Mouse (Mus musculus) CH12.LX (cell line): Measurements from ENCODE around the gene Kcnc4. TPM values are rescaled to one million over a fixed set of nuclear protein-coding genes. Genes with fewer than 3 reads are reported as not detected.

Experiments used
- DNase-seq: peaks from one replicate; pipeline ENCODE4 v3.0.0-alpha.2; 2013; ENCODE audit errors: extremely low read depth
- H3K27ac ChIP-seq: 2 replicates; pipeline ENCODE4 v1.5.1; 2012; ENCODE audit warnings: low read depth, mild to moderate bottlenecking, control low read depth, moderate library complexity; ENCODE audit not compliant: insufficient read depth
- H3K27me3 ChIP-seq: replicated peaks from 2 replicates; pipeline ENCODE3; 2012; ENCODE audit warnings: inconsistent platforms
- H3K36me3 ChIP-seq, 2 experiments: replicated peaks in 1 of 2; 2 replicates each; pipeline versions ENCODE3 to v1.6.1; 2012; ENCODE audit warnings: inconsistent platforms in 1 of 2, low read length in 1 of 2, mild to moderate bottlenecking in 1 of 2, mixed read lengths in 1 of 2, moderate library complexity in 1 of 2; ENCODE audit not compliant: control insufficient read depth in 1 of 2, insufficient read depth in 1 of 2
- H3K4me1 ChIP-seq, 2 experiments: 2 replicates each; pipeline ENCODE4 v1.6.1; 2012; ENCODE audit warnings: inconsistent platforms in 1 of 2, moderate library complexity in 1 of 2; ENCODE audit not compliant: insufficient read depth in 2 of 2, control insufficient read depth in 1 of 2
- H3K4me2 ChIP-seq: 2 replicates; pipeline ENCODE4 v1.6.1; 2012; ENCODE audit warnings: low read depth, mild to moderate bottlenecking, control low read depth; ENCODE audit not compliant: poor library complexity, insufficient read depth, severe bottlenecking
- H3K4me3 ChIP-seq, 3 experiments: fragments of 150-350 bp in 1 of 3; sonication (generic) in 1 of 3; replicated peaks in 1 of 3; 2 replicates each; pipeline versions ENCODE3 to v1.5.1; 2011 to 2012; ENCODE audit warnings: low read depth in 2 of 3, low read length in 2 of 3, mild to moderate bottlenecking in 2 of 3, moderate library complexity in 2 of 3, control low read depth in 1 of 3, improper control_type of control experiment in 1 of 3, inconsistent platforms in 1 of 3, mixed read lengths in 1 of 3; ENCODE audit not compliant: poor library complexity in 1 of 3
- H3K79me2 ChIP-seq: replicated peaks from 2 replicates; pipeline ENCODE4 v1.6.1; 2012; ENCODE audit warnings: mild to moderate bottlenecking, moderate library complexity; ENCODE audit not compliant: control insufficient read depth, poor library complexity, insufficient read depth, severe bottlenecking; ENCODE audit errors: extremely low read depth
- H3K9ac ChIP-seq: 2 replicates; pipeline ENCODE4 v1.6.1; 2012; ENCODE audit warnings: low read depth, mild to moderate bottlenecking, control low read depth, moderate library complexity; ENCODE audit not compliant: insufficient read depth
- H3K9me3 ChIP-seq: replicated peaks from 2 replicates; pipeline ENCODE3; 2012; ENCODE audit warnings: low read length, inconsistent platforms, mixed read lengths
- BHLHE40 ChIP-seq: IDR thresholded peaks from 2 replicates; pipeline ENCODE4 v1.6.1; 2011; ENCODE audit warnings: mild to moderate bottlenecking, low read depth, low read length, improper control_type of control experiment
- CHD1 ChIP-seq: IDR thresholded peaks from 2 replicates; pipeline ENCODE4 v1.6.1; 2012; ENCODE audit warnings: low read depth, low read length, improper control_type of control experiment, inconsistent platforms
- CHD2 ChIP-seq: IDR thresholded peaks from 2 replicates; pipeline ENCODE4 v1.6.1; 2011; ENCODE audit warnings: low read length, improper control_type of control experiment
- E2F4 ChIP-seq: IDR thresholded peaks from 2 replicates; pipeline ENCODE4 v1.6.1; 2011; ENCODE audit warnings: low read depth, low read length, improper control_type of control experiment; ENCODE audit not compliant: insufficient replicate concordance
- EP300 ChIP-seq: IDR thresholded peaks from 2 replicates; pipeline ENCODE4 v1.6.1; 2011; ENCODE audit warnings: low read length, improper control_type of control experiment
- ETS1 ChIP-seq: conservative IDR thresholded peaks from 2 replicates; pipeline ENCODE4 v1.6.1; 2012; ENCODE audit warnings: low read depth, mild to moderate bottlenecking, inconsistent platforms, low read length, improper control_type of control experiment, moderate library complexity
- GABPA ChIP-seq: IDR thresholded peaks from 2 replicates; pipeline ENCODE4 v1.6.1; 2012; ENCODE audit warnings: low read depth, low read length, improper control_type of control experiment, inconsistent platforms; ENCODE audit not compliant: insufficient replicate concordance
- HCFC1 ChIP-seq: IDR thresholded peaks from 2 replicates; pipeline ENCODE4 v1.6.1; 2012; ENCODE audit warnings: low read depth, mild to moderate bottlenecking, inconsistent platforms, low read length, improper control_type of control experiment
- JUN ChIP-seq: IDR thresholded peaks from 2 replicates; pipeline ENCODE4 v1.6.1; 2011; ENCODE audit warnings: low read depth, mild to moderate bottlenecking, low read length, improper control_type of control experiment, moderate library complexity; ENCODE audit not compliant: insufficient read depth
- JUND ChIP-seq: conservative IDR thresholded peaks from 2 replicates; pipeline ENCODE4 v1.6.1; 2011; ENCODE audit warnings: low read depth, low read length, improper control_type of control experiment
- KAT2A ChIP-seq: IDR thresholded peaks from 2 replicates; pipeline ENCODE4 v1.6.1; 2012; ENCODE audit warnings: low read length, improper control_type of control experiment, inconsistent platforms; ENCODE audit not compliant: insufficient replicate concordance
- MAFK ChIP-seq: IDR thresholded peaks from 2 replicates; pipeline ENCODE4 v1.6.1; 2011; ENCODE audit warnings: low read length, improper control_type of control experiment; ENCODE audit not compliant: insufficient replicate concordance
- MAX ChIP-seq: IDR thresholded peaks from 2 replicates; pipeline ENCODE4 v1.6.1; 2011; ENCODE audit warnings: low read length, improper control_type of control experiment
- MEF2A ChIP-seq: IDR thresholded peaks from 2 replicates; pipeline ENCODE4 v1.6.1; 2014; ENCODE audit warnings: low read depth, mild to moderate bottlenecking, inconsistent platforms, low read length, improper control_type of control experiment, borderline replicate concordance
- MXI1 ChIP-seq: IDR thresholded peaks from 2 replicates; pipeline ENCODE4 v1.6.1; 2011; ENCODE audit warnings: mild to moderate bottlenecking, low read depth, low read length, improper control_type of control experiment
- MYC ChIP-seq: IDR thresholded peaks from 2 replicates; pipeline ENCODE4 v1.6.1; 2011; ENCODE audit warnings: low read depth, mild to moderate bottlenecking, improper control_type of control experiment, low read length
- NELFE ChIP-seq: IDR thresholded peaks from 2 replicates; pipeline ENCODE4 v1.6.1; 2011; ENCODE audit warnings: low read depth, low read length, improper control_type of control experiment
- NRF1 ChIP-seq: IDR thresholded peaks from 2 replicates; pipeline ENCODE4 v1.6.1; 2014; ENCODE audit warnings: low read depth, mild to moderate bottlenecking, inconsistent platforms, low read length, improper control_type of control experiment, moderate library complexity
- POLR2A ChIP-seq: IDR thresholded peaks from 2 replicates; pipeline ENCODE4 v1.6.1; 2011; ENCODE audit warnings: low read depth, mild to moderate bottlenecking, improper control_type of control experiment, low read length
- SIN3A ChIP-seq: IDR thresholded peaks from 2 replicates; pipeline ENCODE4 v1.6.1; 2012; ENCODE audit warnings: low read length, improper control_type of control experiment, inconsistent platforms
- TBP ChIP-seq: conservative IDR thresholded peaks from 2 replicates; pipeline ENCODE4 v1.6.1; 2011; ENCODE audit warnings: low read depth, low read length, improper control_type of control experiment
- TCF12 ChIP-seq: IDR thresholded peaks from 2 replicates; pipeline ENCODE4 v1.6.1; 2014; ENCODE audit warnings: low read depth, mild to moderate bottlenecking, inconsistent platforms, low read length, improper control_type of control experiment
- USF1 ChIP-seq: IDR thresholded peaks from 2 replicates; pipeline ENCODE4 v1.6.1; 2014; ENCODE audit warnings: low read depth, mild to moderate bottlenecking, inconsistent platforms, low read length, improper control_type of control experiment
- USF2 ChIP-seq: conservative IDR thresholded peaks from 2 replicates; pipeline ENCODE4 v1.6.1; 2011; ENCODE audit warnings: low read depth, low read length, improper control_type of control experiment
- ZNF384 ChIP-seq: IDR thresholded peaks from 2 replicates; pipeline ENCODE4 v1.6.1; 2012; ENCODE audit warnings: low read depth, low read length, improper control_type of control experiment, inconsistent platforms
- dilution Hi-C: fragments of 300-500 bp; cut with MboI; formaldehyde crosslinking; loops from 2 replicates; pipeline ENCODE4 v1.14.3; 2020; ENCODE audit warnings: low sequenced_read_pairs; ENCODE audit not compliant: extremely low pct_unique_long_range_greater_than_20kb, extremely low pct_ligation_motif_present
- in situ Hi-C: fragments of 300-500 bp; cut with MboI; formaldehyde crosslinking; loops from 3 replicates; pipeline ENCODE4 v1.14.3; 2019; ENCODE audit warnings: low sequenced_read_pairs, low pct_ligation_motif_present, low pct_unique_long_range_greater_than_20kb, mixed read lengths
- polyA plus RNA-seq: library from polyadenylated mRNA; unstranded; fragments of >175 nt; gene quantifications from 2 replicates; pipeline ENCODE4 v1.2.1, GENCODE M21; 2012; ENCODE audit warnings: low read depth; ENCODE audit not compliant: insufficient read length
- total RNA-seq, 2 experiments: library from RNA; depleted of rRNA; stranded (reverse); fragments of 300-350 nt in 1 of 2; fragments of >200 nt in 1 of 2; gene quantifications; 2 replicates each; pipeline ENCODE4 v1.2.3; 2012 to 2014

Kcnc4 gene
- total and polyA plus RNA-seq, 3 experiments, result not detected

DNA sequence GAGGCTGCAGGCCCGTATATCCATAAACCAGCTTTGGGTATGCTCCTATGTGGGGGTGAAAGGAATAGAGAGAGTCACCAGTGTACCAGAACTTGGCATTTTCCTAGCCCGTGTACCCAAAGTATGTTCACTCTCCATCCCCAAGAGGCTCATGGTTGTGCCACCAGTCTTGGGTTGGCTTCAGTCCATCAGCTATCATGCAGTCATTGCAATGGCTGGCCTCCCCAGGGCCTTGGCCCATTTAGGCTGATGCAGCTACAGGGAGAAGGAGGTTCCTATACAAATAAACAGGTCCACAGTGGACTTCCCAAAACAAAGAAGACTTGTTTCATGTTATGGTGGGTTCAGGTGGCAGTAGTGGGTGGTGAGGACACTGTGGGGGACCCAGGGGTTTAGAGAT is 21.7 kb downstream of the Kcnc4 start:
- no peak overlapping the region for H3K9ac ChIP-seq
- no peaks in the 10 kb centered on the region for H3K36me3 ChIP-seq
- H3K79me2 ChIP-seq, result no peaks in the 10 kb centered on the region
- no peak overlapping the region for H3K27ac ChIP-seq
- no peak for TF ChIP-seq TCF12
- no peak for TF ChIP-seq POLR2A
- TF ChIP-seq TBP, result no peak
- TF ChIP-seq BHLHE40, result no peak
- TF ChIP-seq MXI1, result no peak
- TF ChIP-seq USF1, result no peak
- no peak for TF ChIP-seq MAFK
- no peak for TF ChIP-seq JUN
- TF ChIP-seq ETS1, result no peak
- TF ChIP-seq HCFC1, result no peak
- H3K9me3 ChIP-seq, result no peaks in the 10 kb centered on the region
- peaks cover 81% of the 10 kb centered on the region for H3K27me3 ChIP-seq
- no peak overlapping the region for H3K4me2 ChIP-seq
- in situ Hi-C loops, result no loop called here
- dilution Hi-C loops, result no loop called here
- no peaks in the 10 kb centered on the region for H3K4me1 ChIP-seq
- H3K4me3 ChIP-seq, result no peak overlapping the region
- no peak for DNase-seq

DNA sequence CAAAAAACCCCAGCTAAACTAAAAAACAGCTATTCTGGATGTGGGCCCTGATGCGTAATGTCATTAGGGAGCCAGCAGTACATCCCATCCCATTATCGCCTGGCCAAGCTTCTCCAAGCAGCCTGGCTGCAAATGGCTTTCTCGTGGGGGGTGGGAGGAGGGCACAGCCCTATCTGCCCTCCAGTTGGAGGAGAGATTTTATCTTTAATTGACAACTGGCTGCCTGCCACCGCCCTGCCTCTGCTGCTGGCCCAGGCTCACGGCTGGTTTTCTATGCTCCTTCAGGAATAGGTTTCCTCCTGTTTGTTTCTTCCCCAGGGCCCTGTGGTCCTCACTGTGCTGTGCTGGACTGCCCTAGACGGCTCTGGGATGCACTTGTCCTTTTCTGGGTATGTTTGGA is 22.9 kb downstream of the Kcnc4 start:
- dilution Hi-C loops (no loop called here), in situ Hi-C loops (no loop called here)
- no peaks in the 10 kb centered on the region for H3K36me3 ChIP-seq
- H3K4me3 ChIP-seq, result no peak overlapping the region
- H3K9me3 ChIP-seq, result no peaks in the 10 kb centered on the region
- H3K4me1 ChIP-seq, result no peaks in the 10 kb centered on the region
- peaks cover 80% of the 10 kb centered on the region for H3K27me3 ChIP-seq
- no peak overlapping the region for H3K9ac ChIP-seq
- H3K27ac ChIP-seq, result no peak overlapping the region
- no peak for DNase-seq
- TF ChIP-seq HCFC1, result no peak
- no peak for TF ChIP-seq NELFE
- TF ChIP-seq EP300, result no peak
- TF ChIP-seq ZNF384, result no peak
- TF ChIP-seq TBP, result no peak
- no peak for TF ChIP-seq CHD2
- no peak for TF ChIP-seq E2F4
- TF ChIP-seq CHD1, result no peak
- no peak for TF ChIP-seq JUND
- TF ChIP-seq USF1, result no peak
- no peak for TF ChIP-seq KAT2A
- no peak for TF ChIP-seq MYC
- TF ChIP-seq MAFK, result no peak
- no peak for TF ChIP-seq USF2
- TF ChIP-seq MEF2A, result no peak
- no peak for TF ChIP-seq GABPA
- no peak for TF ChIP-seq SIN3A
- no peak for TF ChIP-seq NRF1
- no peak for TF ChIP-seq MAX
- H3K4me2 ChIP-seq, result no peak overlapping the region
- H3K79me2 ChIP-seq, result no peaks in the 10 kb centered on the region
